Mouse (Mus musculus): ENCODE measurements around the gene Prpf8. TPM values are rescaled to one million over a fixed set of nuclear protein-coding genes. Genes with fewer than 3 reads are reported as not detected.
"Not testable (repeated sequence)": the region's sequence is repeated elsewhere in the genome, so short reads cannot be mapped to it uniquely, and the experiment has no call there.

Prpf8 gene
- polyA plus RNA-seq, 1 experiment, result 2.2 TPM

GRCm38 (mm10) chr11:75552906-75553482, 66.4 kb downstream of the Prpf8 start:
- H3K4me1 ChIP-seq (ENCODE audit: control insufficient read depth), result no peaks in the 10 kb centered on the region
- H3K27me3 ChIP-seq (ENCODE audit: control insufficient read depth), result no peaks in the 10 kb centered on the region
- H3K4me3 ChIP-seq (replicated peaks), result no peak overlapping the region
- peaks cover 1% of the 10 kb centered on the region for H3K9me3 ChIP-seq (ENCODE audit: control insufficient read depth, low read length)
- H3K36me3 ChIP-seq (ENCODE audit: control insufficient read depth), result no peaks in the 10 kb centered on the region
- TF ChIP-seq GATA1 (IDR thresholded peaks at IDR 0.05; ENCODE audit: low read length) (no peak), TAL1 (IDR thresholded peaks at IDR 0.05; ENCODE audit: low read length) (no peak)

- not testable (repeated sequence) for H3K9me3 ChIP-seq (ENCODE audit: control insufficient read depth, low read length); H3K4me3 ChIP-seq (replicated peaks); H3K27me3 ChIP-seq (ENCODE audit: control insufficient read depth); H3K4me1 ChIP-seq (ENCODE audit: control insufficient read depth); H3K36me3 ChIP-seq (ENCODE audit: control insufficient read depth)
Measured at GRCm38 (mm10) chr11:75556006-75556405, 69.4 kb downstream of the Prpf8 start.

GRCm38 (mm10) chr11:75557142-75557541, 70.5 kb downstream of the Prpf8 start:
- H3K4me1 ChIP-seq (ENCODE audit: control insufficient read depth), result no peaks in the 10 kb centered on the region
- TF ChIP-seq TAL1 (IDR thresholded peaks at IDR 0.05; ENCODE audit: low read length) (no peak), GATA1 (IDR thresholded peaks at IDR 0.05; ENCODE audit: low read length) (no peak)
- no peak overlapping the region for H3K4me3 ChIP-seq (replicated peaks)
- no peaks in the 10 kb centered on the region for H3K36me3 ChIP-seq (ENCODE audit: control insufficient read depth)
- peaks cover 4% of the 10 kb centered on the region for H3K9me3 ChIP-seq (ENCODE audit: control insufficient read depth, low read length)
- H3K27me3 ChIP-seq (ENCODE audit: control insufficient read depth), result no peaks in the 10 kb centered on the region

GRCm38 (mm10) chr11:75558101-75558500, 71.5 kb downstream of the Prpf8 start:
- peaks cover 2% of the 10 kb centered on the region for H3K36me3 ChIP-seq (ENCODE audit: control insufficient read depth)
- H3K9me3 ChIP-seq (ENCODE audit: control insufficient read depth, low read length), result peaks cover 4% of the 10 kb centered on the region
- H3K27me3 ChIP-seq (ENCODE audit: control insufficient read depth), result no peaks in the 10 kb centered on the region
- H3K4me3 ChIP-seq (replicated peaks), result no peak overlapping the region
- no peaks in the 10 kb centered on the region for H3K4me1 ChIP-seq (ENCODE audit: control insufficient read depth)
- no peak for TF ChIP-seq GATA1 (IDR thresholded peaks at IDR 0.05; ENCODE audit: low read length)
- TF ChIP-seq TAL1 (IDR thresholded peaks at IDR 0.05; ENCODE audit: low read length), result no peak

Other genes starting within 250 kb of the Prpf8 start
- gene Rpa1, start 138.5 kb upstream of the Prpf8 start, polyA plus RNA-seq (2012), result 7.1 and 7.4 TPM in 2 replicates
- 0.19 and 0.22 TPM in 2 replicates for gene Smyd4, start 138.4 kb upstream of the Prpf8 start, polyA plus RNA-seq (2012)
- gene Serpinf1, start 64.1 kb upstream of the Prpf8 start, polyA plus RNA-seq (2012), result 0.18 and 0.25 TPM in 2 replicates
- gene Serpinf2, start 47.2 kb upstream of the Prpf8 start, polyA plus RNA-seq (2012), result 0.36 and 0.42 TPM in 2 replicates
- 11.2 and 11.7 TPM in 2 replicates for gene Wdr81, start 32.1 kb upstream of the Prpf8 start, polyA plus RNA-seq (2012)
- gene Tlcd2, start 25.1 kb upstream of the Prpf8 start, polyA plus RNA-seq (2012), result 0.15 and 0.41 TPM in 2 replicates
- 0.10 TPM in 1 of 2 replicates, not detected in the other for gene Rilp, start 23.3 kb downstream of the Prpf8 start, polyA plus RNA-seq (2012)
- gene Scarf1, start 26.7 kb downstream of the Prpf8 start, polyA plus RNA-seq (2012), result 0.04 and 0.06 TPM in 2 replicates
- 0.29 and 0.56 TPM in 2 replicates for gene Slc43a2, start 44.9 kb downstream of the Prpf8 start, polyA plus RNA-seq (2012)
- 2.2 and 2.7 TPM in 2 replicates for gene Pitpna, start 101.3 kb downstream of the Prpf8 start, polyA plus RNA-seq (2012)
- gene Inpp5k, start 144.2 kb downstream of the Prpf8 start, polyA plus RNA-seq (2012), result 7.5 and 8.9 TPM in 2 replicates
- 2.4 and 2.6 TPM in 2 replicates for gene Myo1c, start 163.7 kb downstream of the Prpf8 start, polyA plus RNA-seq (2012)
- 4.4 and 6.6 TPM in 2 replicates for gene Crk, start 192.4 kb downstream of the Prpf8 start, polyA plus RNA-seq (2012)
- 9.4 and 20.2 TPM in 2 replicates for gene Ywhae, start 246.1 kb downstream of the Prpf8 start, polyA plus RNA-seq (2012)